Mouse (Mus musculus): ENCODE results near the gene Pmel.

Pmel gene

GRCm38 (mm10) chr10:128748252-128748864, 44.4 kb downstream of the Pmel start:
- H3K36me3 ChIP-seq (ENCODE audit: insufficient read depth, low read length): peaks cover 35% of the 10 kb centered on the region
- peak; percentile 42 for TF ChIP-seq CTCF (conservative IDR thresholded peaks at IDR 0.05; ENCODE audit: low read length)
- TF ChIP-seq POU5F1 (IDR thresholded peaks at IDR 0.05; ENCODE audit: borderline replicate concordance, low read length): no peak
- peak overlapping the region; percentile 98 for H3K4me3 ChIP-seq (replicated peaks; ENCODE audit: low read length)
- no peaks in the 10 kb centered on the region for H3K9me3 ChIP-seq (ENCODE audit: low read length)
- H3K27me3 ChIP-seq (ENCODE audit: insufficient read depth, low read length): peaks cover 4% of the 10 kb centered on the region; the same call in 1 of the 2 replicates
- peaks cover 80% of the 10 kb centered on the region for H3K4me1 ChIP-seq (replicated peaks; ENCODE audit: low read depth, low read length)
